Mouse (Mus musculus) right cerebral cortex, adult 18-20 months (tissue): ENCODE results near the gene Tmem143.
"Not testable (repeated sequence)": the region's sequence is repeated elsewhere in the genome, so short reads cannot be mapped to it uniquely, and the experiment has no call there.

Source experiments
- DNase-seq: peaks from one replicate; pipeline ENCODE4 v3.0.0; 2022; ENCODE audit warnings: mixed read lengths

Gene Tmem143

GRCm38 (mm10) chr7:45923762-45924428, 27.2 kb downstream of the Tmem143 start, which contains the start of gene Ccdc114:
TSS of gene Ccdc114 (plus strand) at chr7:45924072.
- DNase-seq: no peak

- no peak for DNase-seq
Observed at GRCm38 (mm10) chr7:45924429-45924816, 27.7 kb downstream of the Tmem143 start.

GRCm38 (mm10) chr7:45928626-45929295, 32.0 kb downstream of the Tmem143 start:
- DNase-seq: no peak

GRCm38 (mm10) chr7:45929688-45930087, 32.9 kb downstream of the Tmem143 start:
- no peak for DNase-seq

GRCm38 (mm10) chr7:45933766-45934165, 37.0 kb downstream of the Tmem143 start:
- not testable (repeated sequence) for DNase-seq

- peak; percentile 44 for DNase-seq
Observed at GRCm38 (mm10) chr7:45935114-45935513, 38.4 kb downstream of the Tmem143 start.

GRCm38 (mm10) chr7:45939836-45940235, 43.1 kb downstream of the Tmem143 start:
- no peak for DNase-seq

GRCm38 (mm10) chr7:45941986-45942385, 45.2 kb downstream of the Tmem143 start:
- no peak for DNase-seq

GRCm38 (mm10) chr7:45943280-45943679, 46.5 kb downstream of the Tmem143 start:
- not testable (repeated sequence) for DNase-seq

- DNase-seq: no peak
Observed at GRCm38 (mm10) chr7:45949061-45949460, 52.3 kb downstream of the Tmem143 start.

- no peak for DNase-seq
Observed at GRCm38 (mm10) chr7:45956611-45957010, 59.9 kb downstream of the Tmem143 start.
